Mouse (Mus musculus) forebrain, embryonic 11.5 days (tissue): ENCODE results near the gene Pwwp2a. TPM values are rescaled to one million over a fixed set of nuclear protein-coding genes. Genes with fewer than 3 reads are reported as not detected.

Experiments used
- polyA plus RNA-seq: library from polyadenylated mRNA; unstranded; fragments of >200 nt; fragmentation: Nextera tagmentation; extraction: Ambion mirVana; gene quantifications from 2 replicates; pipeline ENCODE4 v1.2.1, GENCODE M21; 2014

Gene Pwwp2a
- polyA plus RNA-seq, 1 experiment from 2014 or later: 44.7 TPM

Other genes starting within 250 kb of the Pwwp2a start
- gene Slu7, start 248.3 kb upstream of the Pwwp2a start, polyA plus RNA-seq: 50.1 and 60.8 TPM in 2 replicates
- 1.1 and 1.6 TPM in 2 replicates for gene C1qtnf2, start 207.7 kb upstream of the Pwwp2a start, polyA plus RNA-seq
- gene Ccnjl, start 153.2 kb upstream of the Pwwp2a start, polyA plus RNA-seq: 30.7 and 32.3 TPM in 2 replicates
- 7.4 and 8.5 TPM in 2 replicates for gene 4933415A04Rik, start 95.0 kb upstream of the Pwwp2a start, polyA plus RNA-seq
- gene Fabp6, start 80.5 kb upstream of the Pwwp2a start, polyA plus RNA-seq: not detected in 2 replicates
- 75.1 and 78.5 TPM in 2 replicates for gene Ttc1, start 66.0 kb downstream of the Pwwp2a start, polyA plus RNA-seq
- gene Adra1b, start 219.2 kb downstream of the Pwwp2a start, polyA plus RNA-seq: 0.15 and 0.40 TPM in 2 replicates